Mouse (Mus musculus) hindbrain, embryonic 12.5 days (tissue): Measurements from ENCODE around the gene Ndufa12. TPM values are rescaled to one million over a fixed set of nuclear protein-coding genes. Genes with fewer than 3 reads are reported as not detected.

ENCODE experiments used
- ATAC-seq: fragments of 200-750 bp; cut with Nextera tagmentation; 2 replicates; pipeline ENCODE4 v1.8.0; 2017; ENCODE audit warnings: moderate TSS enrichment; ENCODE audit not compliant: low FRiP score
- H3K27ac ChIP-seq: fragments of 300-500 bp; sonication (generic); 2 replicates; pipeline ENCODE4 v1.5.1; 2016; ENCODE audit warnings: mild to moderate bottlenecking
- H3K27me3 ChIP-seq: fragments of 300-500 bp; sonication (generic); 2 replicates; pipeline ENCODE4 v1.6.1; 2016; ENCODE audit warnings: mild to moderate bottlenecking
- H3K36me3 ChIP-seq: fragments of 300-500 bp; sonication (generic); 2 replicates; pipeline ENCODE4 v1.6.1; 2016; ENCODE audit warnings: mild to moderate bottlenecking
- H3K4me1 ChIP-seq: fragments of 300-500 bp; sonication (generic); 2 replicates; pipeline ENCODE4 v1.6.1; 2016
- H3K4me2 ChIP-seq: fragments of 300-500 bp; sonication (generic); replicated peaks from 2 replicates; pipeline ENCODE4 v1.6.1; 2016; ENCODE audit warnings: mild to moderate bottlenecking
- H3K4me3 ChIP-seq: fragments of 300-500 bp; sonication (generic); 2 replicates; pipeline ENCODE4 v1.5.1; 2016; ENCODE audit warnings: mild to moderate bottlenecking
- H3K9ac ChIP-seq: fragments of 300-500 bp; sonication (generic); 2 replicates; pipeline ENCODE4 v1.6.1; 2016; ENCODE audit warnings: mild to moderate bottlenecking, moderate library complexity
- H3K9me3 ChIP-seq: fragments of 300-500 bp; sonication (generic); replicated peaks from 2 replicates; pipeline ENCODE4 v1.6.1; 2016; ENCODE audit warnings: mild to moderate bottlenecking
- WGBS: fragments of 180-500 bp; shearing (Covaris S2); methylation state at CpG from one replicate; pipeline ENCODE4 v1.1.7; 2016; 5-methylcytosine and 5-hydroxymethylcytosine counted together
- polyA plus RNA-seq: library from polyadenylated mRNA; unstranded; fragments of >200 nt; fragmentation: Nextera tagmentation; extraction: Ambion mirVana; gene quantifications from 2 replicates; pipeline ENCODE4 v1.2.1, GENCODE M21; 2016

Ndufa12 gene
- polyA plus RNA-seq, 1 experiment from 2014 or later: 400 TPM

GRCm38 (mm10) chr10:94172137-94172536 is 26.4 kb upstream of the Ndufa12 start:
- WGBS: 54% methylated on average over 11 of the region's 11 CpGs
- H3K27ac ChIP-seq: 0 out of 2 replicates have a peak overlapping the region, but pooled peaks have one; percentile 8
- H3K4me1 ChIP-seq: peaks cover 22% of the 10 kb centered on the region
- peaks cover 57% of the 10 kb centered on the region for H3K36me3 ChIP-seq
- no peaks in the 10 kb centered on the region for H3K27me3 ChIP-seq
- H3K4me2 ChIP-seq: peak overlapping the region; percentile 11; the same call in 1 of the 2 replicates
- H3K9ac ChIP-seq: no peak overlapping the region
- peaks cover 4% of the 10 kb centered on the region; the same call in 1 of the 2 replicates for H3K9me3 ChIP-seq
- ATAC-seq: no peak
- no peak overlapping the region for H3K4me3 ChIP-seq

- 0 out of 2 replicates have a peak, but pooled peaks have one; percentile 64 for ATAC-seq
- Histone ChIP-seq H3K4me1 (peaks cover 22% of the 10 kb centered on the region), H3K9ac (no peak overlapping the region), H3K4me3 (no peak overlapping the region), H3K27me3 (no peaks in the 10 kb centered on the region), H3K27ac (no peak overlapping the region), H3K36me3 (peaks cover 52% of the 10 kb centered on the region), H3K9me3 (peaks cover 4% of the 10 kb centered on the region; the same call in 1 of the 2 replicates), H3K4me2 (no peak overlapping the region)
- 25% methylated on average over 6 of the region's 6 CpGs for WGBS
These were observed 25.8 kb upstream of the Ndufa12 start for GRCm38 (mm10) chr10:94172706-94173105.

GRCm38 (mm10) chr10:94174652-94175051 is 23.9 kb upstream of the Ndufa12 start:
- H3K27me3 ChIP-seq: no peaks in the 10 kb centered on the region
- H3K36me3 ChIP-seq: peaks cover 35% of the 10 kb centered on the region
- no peak overlapping the region for H3K4me2 ChIP-seq
- ATAC-seq: no peak
- H3K9me3 ChIP-seq: peaks cover 4% of the 10 kb centered on the region; the same call in 1 of the 2 replicates
- WGBS: 92% methylated on average over 7 of the region's 7 CpGs
- no peak overlapping the region for H3K27ac ChIP-seq
- peaks cover 22% of the 10 kb centered on the region for H3K4me1 ChIP-seq
- no peak overlapping the region for H3K9ac ChIP-seq
- no peak overlapping the region for H3K4me3 ChIP-seq

GRCm38 (mm10) chr10:94183199-94183598 is 15.3 kb upstream of the Ndufa12 start:
- H3K36me3 ChIP-seq: peaks cover 41% of the 10 kb centered on the region
- no peak for ATAC-seq
- H3K27ac ChIP-seq: no peak overlapping the region
- H3K9ac ChIP-seq: no peak overlapping the region
- no peaks in the 10 kb centered on the region for H3K27me3 ChIP-seq
- H3K4me3 ChIP-seq: no peak overlapping the region
- no peak overlapping the region for H3K4me2 ChIP-seq
- no peaks in the 10 kb centered on the region for H3K9me3 ChIP-seq
- peaks cover 4% of the 10 kb centered on the region; the same call in 1 of the 2 replicates for H3K4me1 ChIP-seq
- 61% methylated on average over 4 of the region's 4 CpGs for WGBS

- 84% methylated on average over 4 of the region's 4 CpGs for WGBS
- Histone ChIP-seq H3K4me2 (no peak overlapping the region), H3K4me1 (peaks cover 2% of the 10 kb centered on the region; the same call in 1 of the 2 replicates), H3K9ac (no peak overlapping the region), H3K27me3 (no peaks in the 10 kb centered on the region), H3K9me3 (no peaks in the 10 kb centered on the region), H3K36me3 (peaks cover 58% of the 10 kb centered on the region), H3K4me3 (no peak overlapping the region), H3K27ac (no peak overlapping the region)
- ATAC-seq: no peak
These were observed 6.5 kb downstream of the Ndufa12 start for GRCm38 (mm10) chr10:94204973-94205372.

- Histone ChIP-seq H3K4me2 (no peak overlapping the region), H3K27ac (no peak overlapping the region), H3K4me1 (peaks cover 5% of the 10 kb centered on the region; the same call in 1 of the 2 replicates), H3K9ac (no peak overlapping the region), H3K36me3 (peaks cover 35% of the 10 kb centered on the region), H3K9me3 (no peaks in the 10 kb centered on the region), H3K27me3 (no peaks in the 10 kb centered on the region), H3K4me3 (no peak overlapping the region)
- peak; percentile 68 for ATAC-seq
- 72% methylated on average over 6 of the region's 6 CpGs for WGBS
These were observed 12.4 kb downstream of the Ndufa12 start for GRCm38 (mm10) chr10:94210718-94211618.

GRCm38 (mm10) chr10:94211725-94212124 is 13.2 kb downstream of the Ndufa12 start:
- Histone ChIP-seq H3K4me2 (no peak overlapping the region), H3K36me3 (peaks cover 28% of the 10 kb centered on the region), H3K9ac (no peak overlapping the region), H3K4me3 (no peak overlapping the region), H3K9me3 (no peaks in the 10 kb centered on the region), H3K27me3 (no peaks in the 10 kb centered on the region), H3K4me1 (peaks cover 5% of the 10 kb centered on the region; the same call in 1 of the 2 replicates), H3K27ac (no peak overlapping the region)
- 86% methylated on average over 2 of the region's 2 CpGs for WGBS
- ATAC-seq: no peak

GRCm38 (mm10) chr10:94225026-94225750 is 26.7 kb downstream of the Ndufa12 start:
- peaks cover 2% of the 10 kb centered on the region for H3K4me1 ChIP-seq
- no peaks in the 10 kb centered on the region; the same call in 1 of the 2 replicates for H3K9me3 ChIP-seq
- no peak overlapping the region for H3K4me3 ChIP-seq
- no peak overlapping the region for H3K4me2 ChIP-seq
- no peaks in the 10 kb centered on the region for H3K27me3 ChIP-seq
- no peak for ATAC-seq
- 81% methylated on average over 6 of the region's 6 CpGs for WGBS
- no peak overlapping the region for H3K27ac ChIP-seq
- H3K9ac ChIP-seq: no peak overlapping the region
- H3K36me3 ChIP-seq: peaks cover 8% of the 10 kb centered on the region

GRCm38 (mm10) chr10:94230172-94230981 is 31.9 kb downstream of the Ndufa12 start:
- H3K9ac ChIP-seq: no peak overlapping the region
- H3K27ac ChIP-seq: peak overlapping the region; percentile 79
- no peaks in the 10 kb centered on the region; the same call in 1 of the 2 replicates for H3K9me3 ChIP-seq
- no peaks in the 10 kb centered on the region for H3K27me3 ChIP-seq
- H3K4me1 ChIP-seq: peaks cover 16% of the 10 kb centered on the region
- H3K4me3 ChIP-seq: no peak overlapping the region; the same call in 1 of the 2 replicates
- peak; percentile 90 for ATAC-seq
- H3K36me3 ChIP-seq: no peaks in the 10 kb centered on the region
- 29% methylated on average over 19 of the region's 19 CpGs for WGBS
- H3K4me2 ChIP-seq: peak overlapping the region; percentile 40

GRCm38 (mm10) chr10:94231025-94231424 is 32.5 kb downstream of the Ndufa12 start:
- 44% methylated on average over 6 of the region's 6 CpGs for WGBS
- peak overlapping the region; percentile 40 for H3K4me2 ChIP-seq
- peak; percentile 64 for ATAC-seq

GRCm38 (mm10) chr10:94235200-94235599 is 36.7 kb downstream of the Ndufa12 start:
- H3K36me3 ChIP-seq: no peaks in the 10 kb centered on the region
- no peak overlapping the region for H3K4me3 ChIP-seq
- WGBS: 65% methylated on average over 4 of the region's 4 CpGs
- H3K9ac ChIP-seq: no peak overlapping the region
- no peaks in the 10 kb centered on the region for H3K27me3 ChIP-seq
- peaks cover 14% of the 10 kb centered on the region for H3K4me1 ChIP-seq
- no peak for ATAC-seq
- no peak overlapping the region for H3K27ac ChIP-seq
- no peak overlapping the region for H3K4me2 ChIP-seq
- H3K9me3 ChIP-seq: no peaks in the 10 kb centered on the region

More at GRCm38 (mm10) chr10:94231025-94231424, 32.5 kb downstream of the Ndufa12 start:
- Histone ChIP-seq H3K9ac (no peak overlapping the region), H3K27ac (peak overlapping the region; percentile 79), H3K4me3 (no peak overlapping the region), H3K27me3 (no peaks in the 10 kb centered on the region), H3K36me3 (no peaks in the 10 kb centered on the region), H3K9me3 (no peaks in the 10 kb centered on the region; the same call in 1 of the 2 replicates), H3K4me1 (peaks cover 16% of the 10 kb centered on the region)
